Mouse (Mus musculus): Measurements from ENCODE around the gene Pum1. TPM values are rescaled to one million over a fixed set of nuclear protein-coding genes. Genes with fewer than 3 reads are reported as not detected.

Gene Pum1
- polyA plus RNA-seq, 1 experiment: 28.2 TPM

DNA sequence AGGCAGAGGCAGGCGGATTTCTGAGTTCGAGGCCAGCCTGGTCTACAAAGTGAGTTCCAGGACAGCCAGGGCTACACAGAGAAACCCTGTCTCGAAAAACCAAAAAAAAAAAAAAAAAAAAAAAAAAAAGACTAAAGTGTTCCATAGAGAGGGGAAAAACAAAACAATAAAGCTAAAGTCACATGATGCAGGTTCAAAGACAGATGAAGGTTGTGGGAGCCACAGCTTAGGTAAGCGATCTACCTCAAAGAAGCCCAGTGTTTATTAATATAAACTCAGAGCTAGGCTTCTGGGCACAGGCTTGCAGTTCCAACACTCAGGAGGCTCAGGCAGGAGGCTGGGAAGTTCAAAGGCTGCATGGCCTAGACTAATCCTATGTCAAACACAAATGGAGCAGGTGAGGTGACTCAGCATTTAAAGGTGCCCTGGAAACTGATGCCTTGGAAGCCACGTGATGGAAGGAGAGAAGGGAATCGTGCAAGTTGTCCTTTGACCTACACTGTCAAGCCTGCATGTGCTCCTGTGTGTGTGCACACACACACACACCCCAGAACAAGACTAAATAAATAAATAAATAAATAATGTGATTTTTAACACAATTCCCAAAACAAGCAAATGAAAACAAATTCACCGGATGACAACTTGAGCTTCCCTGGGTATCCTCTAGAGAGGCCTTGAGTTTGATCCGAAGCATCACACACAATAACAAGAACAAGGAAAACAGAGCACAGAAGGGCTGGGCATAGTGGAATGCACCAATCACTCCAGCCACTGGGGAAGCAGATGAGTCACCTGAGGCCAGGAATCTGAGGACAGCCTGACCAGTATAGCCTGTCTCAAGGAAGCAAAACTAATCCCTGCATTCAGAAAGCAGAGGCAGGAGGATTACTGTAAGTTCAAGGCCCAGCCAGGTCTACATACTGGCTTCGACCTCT lies 25.4 kb upstream of the Pum1 start:
- H3K4me3 ChIP-seq: no peak overlapping the region
- TF ChIP-seq POLR2AphosphoS2 (IDR thresholded peaks at IDR 0.05; ENCODE audit: insufficient read length, low read depth): no peak
- TF ChIP-seq CEBPB (IDR thresholded peaks at IDR 0.05; ENCODE audit: insufficient read depth, poor library complexity, severe bottlenecking): no peak
- no peak for TF ChIP-seq SRF (IDR thresholded peaks at IDR 0.05; ENCODE audit: control insufficient read depth, insufficient read length, low read depth)
- no peak for TF ChIP-seq MYOG (IDR thresholded peaks at IDR 0.05; ENCODE audit: control insufficient read depth in 1 of 3, insufficient read depth in 1 of 3, insufficient read length in 2 of 3, low read depth in 2 of 3)
- TF ChIP-seq MYOD1 (IDR thresholded peaks at IDR 0.05; ENCODE audit: control insufficient read depth in 1 of 3, insufficient read length in 2 of 3, low read depth in 2 of 3): peak in 1 of 3 experiments; percentile 5
- H3K79me2 ChIP-seq (ENCODE audit: control insufficient read depth, insufficient read depth): no peaks in the 10 kb centered on the region
- no peak overlapping the region for H3K4me2 ChIP-seq (ENCODE audit: low read depth)
- H3K36me3 ChIP-seq (ENCODE audit: control insufficient read depth, insufficient read depth): no peaks in the 10 kb centered on the region
- H3K27me3 ChIP-seq (ENCODE audit: control insufficient read depth, insufficient read depth, insufficient read length): no peaks in the 10 kb centered on the region
- H3ac ChIP-seq (ENCODE audit: control insufficient read depth, insufficient read length): no peak overlapping the region

DNA sequence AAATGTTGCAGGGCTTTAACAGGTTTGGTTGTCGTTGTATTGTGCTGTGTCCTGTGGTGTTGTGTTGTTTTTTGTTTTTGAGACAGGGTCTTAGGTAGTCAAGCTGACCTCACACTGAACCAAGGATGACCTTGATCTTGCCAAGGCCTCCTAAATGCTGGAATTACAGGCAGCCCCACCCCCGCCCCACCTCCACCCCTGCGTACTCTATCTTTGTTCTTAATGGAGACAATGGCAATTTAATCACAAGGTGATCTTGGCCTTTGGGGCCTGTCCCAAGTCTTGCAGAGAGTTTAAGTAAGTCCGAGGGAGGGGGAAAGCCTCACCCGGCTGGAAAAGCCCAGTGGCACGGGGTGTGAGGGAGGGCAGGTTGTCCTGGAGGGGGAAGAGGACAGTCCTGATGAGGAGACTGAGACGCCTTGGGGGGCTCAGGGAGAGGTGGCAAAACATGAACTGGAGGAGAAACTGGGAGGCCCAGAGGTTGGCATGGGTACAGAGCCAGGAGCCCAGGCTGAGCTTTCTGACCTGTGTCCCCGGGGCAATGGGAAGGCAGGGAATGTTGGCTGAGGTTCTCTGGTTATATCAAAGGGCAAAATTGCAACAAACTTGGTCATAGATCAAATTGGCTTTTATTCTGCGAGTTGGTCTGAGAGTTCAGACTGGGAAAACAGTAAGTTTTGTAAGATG lies 22.9 kb upstream of the Pum1 start:
- Histone ChIP-seq H3K79me2 (ENCODE audit: control insufficient read depth, insufficient read depth) (no peaks in the 10 kb centered on the region), H3K4me2 (ENCODE audit: low read depth) (no peak overlapping the region), H3K36me3 (ENCODE audit: control insufficient read depth, insufficient read depth) (no peaks in the 10 kb centered on the region), H3ac (ENCODE audit: control insufficient read depth, insufficient read length) (no peak overlapping the region), H3K4me3 (no peak overlapping the region), H3K27me3 (ENCODE audit: control insufficient read depth, insufficient read depth, insufficient read length) (no peaks in the 10 kb centered on the region)
- TF ChIP-seq REST (IDR thresholded peaks at IDR 0.05; ENCODE audit: insufficient read depth, insufficient read length): no peak
- TF ChIP-seq POLR2A (IDR thresholded peaks at IDR 0.05; ENCODE audit: insufficient read length, low read depth): no peak
- no peak for TF ChIP-seq POLR2AphosphoS2 (IDR thresholded peaks at IDR 0.05; ENCODE audit: insufficient read length, low read depth)
- TF ChIP-seq TCF12 (IDR thresholded peaks at IDR 0.05; ENCODE audit: insufficient read depth, poor library complexity, severe bottlenecking): no peak
- TF ChIP-seq CEBPB (IDR thresholded peaks at IDR 0.05; ENCODE audit: insufficient read depth, poor library complexity, severe bottlenecking): no peak
- no peak for TF ChIP-seq MYOG (IDR thresholded peaks at IDR 0.05; ENCODE audit: control insufficient read depth in 1 of 3, insufficient read depth in 1 of 3, insufficient read length in 2 of 3, low read depth in 2 of 3)
- TF ChIP-seq E2F4 (IDR thresholded peaks at IDR 0.05; ENCODE audit: insufficient read depth): no peak

DNA sequence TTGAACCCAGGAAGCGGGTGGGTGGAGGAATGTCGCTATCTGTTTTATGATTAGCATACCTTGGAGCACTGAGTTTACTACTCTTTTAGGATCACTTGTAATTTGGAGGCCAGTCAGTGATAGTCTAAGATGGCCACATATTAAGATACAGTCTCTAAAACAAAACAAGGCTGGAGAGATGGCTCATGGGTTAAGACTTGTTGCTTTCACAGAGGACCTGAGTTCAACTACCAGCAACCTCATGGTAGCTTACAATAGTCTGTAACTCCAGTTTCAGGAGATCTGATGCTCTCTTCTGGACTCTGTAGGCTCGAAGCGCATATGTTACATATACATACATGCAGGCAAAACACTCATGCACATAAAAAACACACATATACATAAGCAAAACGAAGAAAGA lies 20.7 kb upstream of the Pum1 start:
- Histone ChIP-seq H3K79me2 (ENCODE audit: control insufficient read depth, insufficient read depth) (no peaks in the 10 kb centered on the region), H3K4me3 (no peak overlapping the region), H3K27me3 (ENCODE audit: control insufficient read depth, insufficient read depth, insufficient read length) (no peaks in the 10 kb centered on the region), H3ac (ENCODE audit: control insufficient read depth, insufficient read length) (no peak overlapping the region), H3K36me3 (ENCODE audit: control insufficient read depth, insufficient read depth) (no peaks in the 10 kb centered on the region), H3K4me2 (ENCODE audit: low read depth) (no peak overlapping the region)
- no peak for TF ChIP-seq MYOD1 (IDR thresholded peaks at IDR 0.05; ENCODE audit: control insufficient read depth in 1 of 3, insufficient read length in 2 of 3, low read depth in 2 of 3)
- no peak for TF ChIP-seq TCF3 (IDR thresholded peaks at IDR 0.05; ENCODE audit: insufficient read length, low read depth)

DNA sequence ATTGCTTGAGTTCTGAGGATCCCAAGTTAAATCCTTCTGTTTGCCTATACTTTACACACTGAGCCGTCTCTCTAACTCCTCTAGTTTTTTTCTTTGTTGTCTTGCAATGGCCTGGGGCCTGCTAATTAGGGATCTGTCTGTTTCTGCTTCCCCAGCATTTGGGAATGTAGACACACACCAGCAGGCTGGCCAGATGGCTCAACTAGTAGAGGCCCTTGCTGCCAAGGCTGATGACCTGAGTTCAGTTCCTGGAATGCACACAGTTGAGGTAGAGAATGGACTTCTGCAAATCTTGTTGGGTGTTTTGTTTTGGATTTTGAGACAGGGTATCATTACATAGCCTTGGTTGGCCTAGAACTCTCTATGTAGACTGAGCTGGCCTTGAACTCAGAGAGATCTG lies 17.7 kb upstream of the Pum1 start:
- Histone ChIP-seq H3ac (ENCODE audit: control insufficient read depth, insufficient read length) (no peak overlapping the region), H3K36me3 (ENCODE audit: control insufficient read depth, insufficient read depth) (no peaks in the 10 kb centered on the region), H3K79me2 (ENCODE audit: control insufficient read depth, insufficient read depth) (no peaks in the 10 kb centered on the region), H3K27me3 (ENCODE audit: control insufficient read depth, insufficient read depth, insufficient read length) (no peaks in the 10 kb centered on the region), H3K4me2 (ENCODE audit: low read depth) (no peak overlapping the region), H3K4me3 (no peak overlapping the region)
- TF ChIP-seq POLR2AphosphoS2 (IDR thresholded peaks at IDR 0.05; ENCODE audit: insufficient read length, low read depth) (no peak), E2F4 (IDR thresholded peaks at IDR 0.05; ENCODE audit: insufficient read depth) (no peak), SRF (IDR thresholded peaks at IDR 0.05; ENCODE audit: control insufficient read depth, insufficient read length, low read depth) (no peak), TCF12 (IDR thresholded peaks at IDR 0.05; ENCODE audit: insufficient read depth, poor library complexity, severe bottlenecking) (no peak)

DNA sequence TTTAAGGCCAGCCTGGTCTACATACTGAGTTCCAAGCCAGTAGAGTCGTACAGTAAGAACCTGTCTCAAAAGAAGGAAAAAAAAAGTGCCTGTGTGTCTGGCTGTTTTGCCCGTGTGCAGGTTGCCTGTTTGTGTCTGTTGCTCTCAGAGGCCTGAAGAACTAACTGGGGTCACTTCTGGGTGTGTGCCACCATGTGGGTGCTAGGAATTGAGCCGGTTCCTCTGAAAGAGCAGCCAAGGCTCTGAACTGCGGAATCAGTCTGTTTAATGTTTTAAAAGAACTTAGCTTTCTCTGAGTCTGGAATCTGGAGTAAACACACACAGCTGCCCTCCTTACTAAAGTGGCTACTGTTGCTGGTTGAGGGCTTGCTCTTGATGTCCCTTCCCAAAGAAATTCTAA lies 11.8 kb upstream of the Pum1 start:
- Histone ChIP-seq H3K27me3 (ENCODE audit: control insufficient read depth, insufficient read depth, insufficient read length) (no peaks in the 10 kb centered on the region), H3K79me2 (ENCODE audit: control insufficient read depth, insufficient read depth) (no peaks in the 10 kb centered on the region)

More for the DNA sequence above, 11.8 kb upstream of the Pum1 start:
- TF ChIP-seq SRF (IDR thresholded peaks at IDR 0.05; ENCODE audit: control insufficient read depth, insufficient read length, low read depth) (no peak), MAX (IDR thresholded peaks at IDR 0.05; ENCODE audit: low read depth) (no peak), E2F4 (IDR thresholded peaks at IDR 0.05; ENCODE audit: insufficient read depth) (no peak), REST (IDR thresholded peaks at IDR 0.05; ENCODE audit: insufficient read depth, insufficient read length) (no peak), POLR2A (IDR thresholded peaks at IDR 0.05; ENCODE audit: insufficient read length, low read depth) (no peak), MYOG (IDR thresholded peaks at IDR 0.05; ENCODE audit: control insufficient read depth in 1 of 3, insufficient read depth in 1 of 3, insufficient read length in 2 of 3, low read depth in 2 of 3) (no peak), CEBPB (IDR thresholded peaks at IDR 0.05; ENCODE audit: insufficient read depth, poor library complexity, severe bottlenecking) (no peak), TCF12 (IDR thresholded peaks at IDR 0.05; ENCODE audit: insufficient read depth, poor library complexity, severe bottlenecking) (no peak), USF1 (IDR thresholded peaks at IDR 0.05; ENCODE audit: low read depth) (no peak), POLR2AphosphoS2 (IDR thresholded peaks at IDR 0.05; ENCODE audit: insufficient read length, low read depth) (no peak), TCF3 (IDR thresholded peaks at IDR 0.05; ENCODE audit: insufficient read length, low read depth) (no peak), MYOD1 (IDR thresholded peaks at IDR 0.05; ENCODE audit: control insufficient read depth in 1 of 3, insufficient read length in 2 of 3, low read depth in 2 of 3) (no peak)
- no peak overlapping the region for H3ac ChIP-seq (ENCODE audit: control insufficient read depth, insufficient read length)
- no peaks in the 10 kb centered on the region for H3K36me3 ChIP-seq (ENCODE audit: control insufficient read depth, insufficient read depth)
- H3K4me2 ChIP-seq (ENCODE audit: low read depth): no peak overlapping the region
- H3K4me3 ChIP-seq: no peak overlapping the region
